Mouse (Mus musculus) hindbrain, embryonic 12.5 days (tissue): Measurements from ENCODE around the gene Tent4a. TPM values are rescaled to one million over a fixed set of nuclear protein-coding genes. Genes with fewer than 3 reads are reported as not detected.

Experiments
- ATAC-seq: fragments of 200-750 bp; cut with Nextera tagmentation; 2 replicates; pipeline ENCODE4 v1.8.0; 2017; ENCODE audit warnings: moderate TSS enrichment; ENCODE audit not compliant: low FRiP score
- H3K27ac ChIP-seq: fragments of 300-500 bp; sonication (generic); 2 replicates; pipeline ENCODE4 v1.5.1; 2016; ENCODE audit warnings: mild to moderate bottlenecking
- H3K27me3 ChIP-seq: fragments of 300-500 bp; sonication (generic); 2 replicates; pipeline ENCODE4 v1.6.1; 2016; ENCODE audit warnings: mild to moderate bottlenecking
- H3K36me3 ChIP-seq: fragments of 300-500 bp; sonication (generic); 2 replicates; pipeline ENCODE4 v1.6.1; 2016; ENCODE audit warnings: mild to moderate bottlenecking
- H3K4me1 ChIP-seq: fragments of 300-500 bp; sonication (generic); 2 replicates; pipeline ENCODE4 v1.6.1; 2016
- H3K4me2 ChIP-seq: fragments of 300-500 bp; sonication (generic); replicated peaks from 2 replicates; pipeline ENCODE4 v1.6.1; 2016; ENCODE audit warnings: mild to moderate bottlenecking
- H3K4me3 ChIP-seq: fragments of 300-500 bp; sonication (generic); 2 replicates; pipeline ENCODE4 v1.5.1; 2016; ENCODE audit warnings: mild to moderate bottlenecking
- H3K9ac ChIP-seq: fragments of 300-500 bp; sonication (generic); 2 replicates; pipeline ENCODE4 v1.6.1; 2016; ENCODE audit warnings: mild to moderate bottlenecking, moderate library complexity
- H3K9me3 ChIP-seq: fragments of 300-500 bp; sonication (generic); replicated peaks from 2 replicates; pipeline ENCODE4 v1.6.1; 2016; ENCODE audit warnings: mild to moderate bottlenecking
- WGBS: fragments of 180-500 bp; shearing (Covaris S2); methylation state at CpG from one replicate; pipeline ENCODE4 v1.1.7; 2016; 5-methylcytosine and 5-hydroxymethylcytosine counted together
- polyA plus RNA-seq: library from polyadenylated mRNA; unstranded; fragments of >200 nt; fragmentation: Nextera tagmentation; extraction: Ambion mirVana; gene quantifications from 2 replicates; pipeline ENCODE4 v1.2.1, GENCODE M21; 2016

Tent4a gene
- polyA plus RNA-seq, 1 experiment from 2014 or later: 8.4 TPM

DNA sequence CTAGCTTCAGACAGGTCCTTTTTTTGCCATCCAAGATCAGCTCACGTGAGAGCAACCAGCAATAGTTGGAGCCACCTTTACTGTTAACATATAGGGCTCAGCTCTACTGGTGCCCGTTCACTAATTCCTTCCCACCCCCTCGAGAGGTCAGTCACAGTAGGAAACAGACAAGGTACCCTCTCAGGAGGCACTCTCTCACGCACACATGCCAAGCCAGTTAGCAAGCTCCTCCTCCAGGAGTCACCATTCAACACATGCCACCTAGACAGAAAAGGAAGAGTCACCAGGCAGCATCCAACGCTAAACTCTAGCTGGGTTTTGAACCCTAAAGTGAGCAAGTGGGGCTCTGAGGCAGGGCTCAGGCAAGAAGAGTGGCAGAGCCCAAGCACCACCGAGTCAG lies 3.0 kb downstream of the Tent4a start:
- Histone ChIP-seq H3K27me3 (no peaks in the 10 kb centered on the region), H3K4me1 (peaks cover 63% of the 10 kb centered on the region), H3K9me3 (no peaks in the 10 kb centered on the region), H3K9ac (peak overlapping the region; percentile 97), H3K36me3 (0 out of 2 replicates have a peak, but pooled peaks cover 6% of the 10 kb centered on the region), H3K4me2 (peak overlapping the region; percentile 94), H3K27ac (no peak overlapping the region), H3K4me3 (peak overlapping the region; percentile 99)
- ATAC-seq: no peak
- 49% methylated on average over 6 of the region's 6 CpGs for WGBS

GRCm38 (mm10) chr13:69530951-69531350 lies 3.5 kb downstream of the Tent4a start:
- no peaks in the 10 kb centered on the region for H3K9me3 ChIP-seq
- peaks cover 64% of the 10 kb centered on the region for H3K4me1 ChIP-seq
- peak overlapping the region; percentile 97 for H3K9ac ChIP-seq
- no peak overlapping the region for H3K27ac ChIP-seq
- no peaks in the 10 kb centered on the region for H3K27me3 ChIP-seq
- peak overlapping the region; percentile 94 for H3K4me2 ChIP-seq
- 86% methylated on average over 6 of the region's 6 CpGs for WGBS
- 0 out of 2 replicates have a peak, but pooled peaks cover 6% of the 10 kb centered on the region for H3K36me3 ChIP-seq
- H3K4me3 ChIP-seq: peak overlapping the region; percentile 99
- no peak for ATAC-seq

DNA sequence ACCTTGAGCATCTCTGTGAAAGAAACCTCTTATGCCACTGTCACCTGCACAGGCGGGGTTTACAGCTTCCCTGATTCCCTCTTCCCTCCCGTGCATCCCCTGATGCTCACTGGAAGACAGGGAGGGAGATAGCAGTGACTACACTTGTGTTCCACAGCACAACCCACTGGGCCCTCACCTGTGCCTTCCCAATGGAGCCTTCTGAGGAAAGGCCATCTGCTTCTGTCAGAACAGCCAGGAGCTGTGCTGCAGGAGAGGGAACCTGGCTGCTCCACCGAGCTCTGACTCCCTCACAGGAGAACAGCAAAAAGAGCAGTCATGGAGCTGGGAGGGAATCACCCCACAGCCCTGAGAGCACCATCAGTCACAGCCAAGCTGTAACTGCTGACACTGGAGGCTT lies 4.3 kb downstream of the Tent4a start:
- 0 out of 2 replicates have a peak, but pooled peaks cover 6% of the 10 kb centered on the region for H3K36me3 ChIP-seq
- H3K27ac ChIP-seq: no peak overlapping the region
- peaks cover 67% of the 10 kb centered on the region for H3K4me1 ChIP-seq
- H3K27me3 ChIP-seq: no peaks in the 10 kb centered on the region
- ATAC-seq: no peak
- 80% methylated on average over 3 of the region's 3 CpGs for WGBS
- H3K4me3 ChIP-seq: no peak overlapping the region
- H3K4me2 ChIP-seq: peak overlapping the region; percentile 94; the same call in 1 of the 2 replicates
- H3K9me3 ChIP-seq: no peaks in the 10 kb centered on the region
- H3K9ac ChIP-seq: peak overlapping the region; percentile 97; the same call in 1 of the 2 replicates

DNA sequence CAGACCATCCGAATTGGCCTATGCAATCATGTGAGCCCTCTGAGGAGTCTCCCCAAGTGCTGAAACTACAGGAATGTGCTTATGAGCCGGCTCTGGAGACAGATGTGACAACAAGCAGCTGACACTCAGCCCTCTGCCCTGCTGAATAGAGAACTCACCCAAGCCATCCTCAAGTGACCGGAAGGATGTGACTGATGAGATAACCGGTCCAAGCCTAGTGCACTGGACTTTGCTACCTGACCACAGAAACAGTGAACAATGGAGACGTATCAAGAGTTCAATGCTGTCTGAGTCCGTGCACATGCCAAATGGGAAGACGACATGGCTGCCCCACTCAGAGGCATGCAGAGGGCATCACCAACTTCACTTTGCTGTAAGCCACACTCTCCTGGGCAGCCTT lies 5.9 kb downstream of the Tent4a start:
- Histone ChIP-seq H3K9me3 (no peaks in the 10 kb centered on the region), H3K36me3 (0 out of 2 replicates have a peak, but pooled peaks cover 6% of the 10 kb centered on the region), H3K4me3 (no peak overlapping the region), H3K27me3 (no peaks in the 10 kb centered on the region), H3K4me2 (0 out of 2 replicates have a peak overlapping the region, but pooled peaks have one; percentile 6), H3K9ac (no peak overlapping the region), H3K4me1 (peaks cover 81% of the 10 kb centered on the region), H3K27ac (no peak overlapping the region)
- WGBS: 80% methylated on average over 7 of the region's 7 CpGs
- no peak for ATAC-seq

DNA sequence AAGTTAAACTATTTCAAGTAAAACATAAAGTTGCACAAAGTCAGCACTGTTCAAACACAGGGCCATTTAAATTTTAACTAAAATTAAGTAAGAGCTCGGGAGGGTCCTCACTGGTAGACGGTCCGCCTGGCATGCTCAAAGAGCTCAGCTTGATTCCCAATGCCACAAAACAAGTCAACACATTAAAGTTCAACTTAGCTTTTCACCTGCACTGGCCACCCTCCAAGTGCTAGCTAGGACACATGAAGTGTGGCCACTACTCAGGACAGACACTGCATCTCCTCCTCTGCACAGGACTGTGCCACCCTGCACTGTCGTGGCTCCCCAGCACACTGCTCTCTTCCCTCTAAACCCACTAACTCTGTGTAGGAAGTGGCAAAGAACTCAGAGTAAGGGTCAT lies 8.6 kb downstream of the Tent4a start:
- Histone ChIP-seq H3K4me1 (peaks cover 79% of the 10 kb centered on the region), H3K27ac (no peak overlapping the region), H3K9me3 (no peaks in the 10 kb centered on the region), H3K4me2 (no peak overlapping the region), H3K4me3 (no peak overlapping the region), H3K9ac (peak overlapping the region; percentile 35), H3K27me3 (no peaks in the 10 kb centered on the region), H3K36me3 (0 out of 2 replicates have a peak, but pooled peaks cover 6% of the 10 kb centered on the region)
- ATAC-seq: no peak
- WGBS: 57% methylated on average over 4 of the region's 4 CpGs

GRCm38 (mm10) chr13:69524158-69524530 lies 10.3 kb downstream of the Tent4a start:
- Histone ChIP-seq H3K9ac (no peak overlapping the region), H3K27ac (no peak overlapping the region), H3K4me1 (peaks cover 67% of the 10 kb centered on the region), H3K36me3 (no peaks in the 10 kb centered on the region), H3K27me3 (no peaks in the 10 kb centered on the region), H3K4me3 (no peak overlapping the region), H3K9me3 (no peaks in the 10 kb centered on the region), H3K4me2 (no peak overlapping the region)
- ATAC-seq: no peak
- WGBS: 67% methylated on average over 2 of the region's 2 CpGs

GRCm38 (mm10) chr13:69523444-69524157 lies 10.8 kb downstream of the Tent4a start:
- no peak for ATAC-seq
- Histone ChIP-seq H3K9ac (no peak overlapping the region), H3K4me1 (peaks cover 67% of the 10 kb centered on the region)

DNA sequence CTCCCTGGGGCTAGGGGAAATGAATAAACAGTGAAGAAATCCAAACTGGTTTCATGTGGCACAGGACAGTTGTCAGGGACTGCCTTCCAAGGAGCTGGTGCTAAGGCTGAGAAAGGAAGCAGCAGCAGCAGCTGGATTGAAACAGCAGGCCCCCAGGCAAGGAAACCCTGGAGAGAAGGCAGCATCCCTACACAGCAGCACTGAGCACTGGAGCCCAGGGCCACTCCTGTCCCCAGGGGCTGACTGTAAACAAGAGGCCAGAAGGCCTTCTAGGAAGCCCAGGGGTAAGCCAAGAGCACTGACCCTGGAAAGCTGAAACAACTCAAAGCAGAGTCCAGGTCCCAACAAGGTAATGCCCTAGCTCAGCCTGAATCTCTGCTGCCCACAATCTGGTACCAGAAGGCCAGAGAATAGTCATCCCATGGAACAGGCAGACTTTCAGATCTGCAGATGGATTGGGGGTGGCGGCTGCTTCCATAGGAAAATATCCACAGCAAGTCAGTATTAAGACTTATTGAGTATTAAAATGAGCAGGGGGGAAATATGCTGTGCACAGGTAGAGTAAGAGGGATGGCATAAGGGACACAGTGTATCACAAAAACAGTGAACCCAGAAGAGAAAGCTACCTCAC lies 12.1 kb downstream of the Tent4a start:
- Histone ChIP-seq H3K4me1 (peaks cover 65% of the 10 kb centered on the region), H3K9ac (peak overlapping the region; percentile 27; the same call in 1 of the 2 replicates), H3K27ac (no peak overlapping the region)

More at GRCm38 (mm10) chr13:69523444-69524157, 10.8 kb downstream of the Tent4a start:
- Histone ChIP-seq H3K27me3 (no peaks in the 10 kb centered on the region), H3K27ac (no peak overlapping the region), H3K36me3 (no peaks in the 10 kb centered on the region), H3K4me2 (no peak overlapping the region), H3K4me3 (no peak overlapping the region), H3K9me3 (no peaks in the 10 kb centered on the region)
- WGBS: 69% methylated on average over 14 of the region's 14 CpGs

DNA sequence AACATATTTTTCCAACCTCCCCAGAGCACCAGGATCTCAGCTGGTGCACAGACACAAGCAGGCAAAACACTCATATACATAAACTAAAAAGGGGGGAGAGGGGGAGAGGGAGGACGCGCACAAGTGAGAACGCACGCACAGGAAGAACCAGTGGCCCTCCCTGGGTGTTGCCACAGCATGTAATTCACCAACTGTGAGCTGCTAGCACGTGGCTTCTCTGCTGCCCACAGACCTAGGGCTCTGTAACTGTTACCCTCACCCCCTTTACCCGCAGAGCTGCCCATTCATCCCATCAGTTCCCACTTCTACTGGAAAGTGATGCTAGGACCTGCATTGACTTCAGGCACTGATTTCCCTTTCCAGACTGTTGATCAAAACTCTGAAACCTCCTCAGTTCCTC lies 15.3 kb downstream of the Tent4a start:
- no peak for ATAC-seq
- H3K4me1 ChIP-seq: peaks cover 38% of the 10 kb centered on the region
- WGBS: 66% methylated on average over 6 of the region's 6 CpGs
- H3K9ac ChIP-seq: no peak overlapping the region
- H3K9me3 ChIP-seq: no peaks in the 10 kb centered on the region
- no peaks in the 10 kb centered on the region for H3K27me3 ChIP-seq
- no peak overlapping the region for H3K4me2 ChIP-seq
- H3K4me3 ChIP-seq: no peak overlapping the region
- no peak overlapping the region for H3K27ac ChIP-seq
- 0 out of 2 replicates have a peak, but pooled peaks cover 3% of the 10 kb centered on the region for H3K36me3 ChIP-seq

More for the DNA sequence above, 12.1 kb downstream of the Tent4a start:
- ATAC-seq: no peak
- H3K4me3 ChIP-seq: no peak overlapping the region
- no peaks in the 10 kb centered on the region for H3K27me3 ChIP-seq
- WGBS: 83% methylated on average over 1 of the region's 1 CpGs
- no peaks in the 10 kb centered on the region for H3K9me3 ChIP-seq
- no peaks in the 10 kb centered on the region for H3K36me3 ChIP-seq
- no peak overlapping the region for H3K4me2 ChIP-seq

- no peak for ATAC-seq
- WGBS: 90% methylated on average over 6 of the region's 6 CpGs
- peaks cover 11% of the 10 kb centered on the region for H3K36me3 ChIP-seq
Measured at GRCm38 (mm10) chr13:69517445-69517844, 17.0 kb downstream of the Tent4a start.

GRCm38 (mm10) chr13:69515091-69515490 lies 19.3 kb downstream of the Tent4a start:
- ATAC-seq: no peak
- Histone ChIP-seq H3K4me2 (no peak overlapping the region), H3K4me3 (no peak overlapping the region), H3K4me1 (peaks cover 14% of the 10 kb centered on the region; the same call in 1 of the 2 replicates), H3K9me3 (no peaks in the 10 kb centered on the region), H3K27me3 (no peaks in the 10 kb centered on the region), H3K27ac (no peak overlapping the region), H3K9ac (no peak overlapping the region), H3K36me3 (peaks cover 29% of the 10 kb centered on the region)
- 89% methylated on average over 3 of the region's 3 CpGs for WGBS

More at GRCm38 (mm10) chr13:69517445-69517844, 17.0 kb downstream of the Tent4a start:
- H3K27ac ChIP-seq: no peak overlapping the region
- H3K9ac ChIP-seq: no peak overlapping the region
- no peaks in the 10 kb centered on the region for H3K9me3 ChIP-seq
- no peak overlapping the region for H3K4me3 ChIP-seq
- H3K4me2 ChIP-seq: no peak overlapping the region
- H3K4me1 ChIP-seq: peaks cover 21% of the 10 kb centered on the region
- H3K27me3 ChIP-seq: no peaks in the 10 kb centered on the region

GRCm38 (mm10) chr13:69509391-69510244 lies 24.8 kb downstream of the Tent4a start:
- no peaks in the 10 kb centered on the region for H3K27me3 ChIP-seq
- no peaks in the 10 kb centered on the region for H3K4me1 ChIP-seq
- H3K36me3 ChIP-seq: peaks cover 71% of the 10 kb centered on the region
- peak; percentile 75 for ATAC-seq
- no peaks in the 10 kb centered on the region for H3K9me3 ChIP-seq
- H3K27ac ChIP-seq: no peak overlapping the region
- H3K9ac ChIP-seq: no peak overlapping the region
- no peak overlapping the region for H3K4me2 ChIP-seq
- no peak overlapping the region for H3K4me3 ChIP-seq
- WGBS: 62% methylated on average over 9 of the region's 9 CpGs
